Mouse (Mus musculus) limb, embryonic 13.5 days (tissue): Measurements from ENCODE around the gene Tnrc6c. TPM values are rescaled to one million over a fixed set of nuclear protein-coding genes. Genes with fewer than 3 reads are reported as not detected.
A peak's percentile ranks its signal among the peaks of the same experiment; 100 is the strongest.

ENCODE experiments used
- ATAC-seq: fragments of 200-750 bp; cut with Nextera tagmentation; 2 replicates; pipeline ENCODE4 v1.8.0; 2017; ENCODE audit warnings: low read depth, moderate number of reproducible peaks, moderate TSS enrichment; ENCODE audit not compliant: low FRiP score
- H3K27ac ChIP-seq: fragments of 300-500 bp; sonication (generic); 2 replicates; pipeline ENCODE4 v1.5.1; 2015; ENCODE audit warnings: inconsistent platforms, mild to moderate bottlenecking, moderate library complexity
- H3K27me3 ChIP-seq: fragments of 300-500 bp; sonication (generic); 2 replicates; pipeline ENCODE4 v1.6.1; 2015; ENCODE audit warnings: mild to moderate bottlenecking, inconsistent platforms
- H3K36me3 ChIP-seq: fragments of 300-500 bp; sonication (generic); 2 replicates; pipeline ENCODE4 v1.6.1; 2015; ENCODE audit warnings: inconsistent platforms, mild to moderate bottlenecking, moderate library complexity
- H3K4me1 ChIP-seq: fragments of 300-500 bp; sonication (generic); 2 replicates; pipeline ENCODE4 v1.6.1; 2015; ENCODE audit warnings: inconsistent platforms
- H3K4me2 ChIP-seq: fragments of 300-500 bp; sonication (generic); replicated peaks from 2 replicates; pipeline ENCODE4 v1.6.1; 2015; ENCODE audit warnings: inconsistent platforms, mild to moderate bottlenecking, moderate library complexity
- H3K4me3 ChIP-seq: fragments of 300-500 bp; sonication (generic); 2 replicates; pipeline ENCODE4 v1.5.1; 2015; ENCODE audit warnings: moderate library complexity, mild to moderate bottlenecking, inconsistent platforms
- H3K9ac ChIP-seq: fragments of 300-500 bp; sonication (generic); 2 replicates; pipeline ENCODE4 v1.6.1; 2015; ENCODE audit warnings: mild to moderate bottlenecking, inconsistent platforms
- H3K9me3 ChIP-seq: fragments of 300-500 bp; sonication (generic); 2 replicates; pipeline ENCODE4 v1.6.1; 2016; ENCODE audit warnings: inconsistent platforms
- WGBS: fragments of 180-500 bp; shearing (Covaris S2); methylation state at CpG from one replicate; pipeline ENCODE4 v1.1.7; 2015; 5-methylcytosine and 5-hydroxymethylcytosine counted together
- polyA plus RNA-seq: library from polyadenylated mRNA; unstranded; fragments of >200 nt; fragmentation: Nextera tagmentation; extraction: Ambion mirVana; gene quantifications from 2 replicates; pipeline ENCODE4 v1.2.1, GENCODE M21; 2015

Gene Tnrc6c
- polyA plus RNA-seq, 1 experiment from 2014 or later = 19.6 TPM

DNA sequence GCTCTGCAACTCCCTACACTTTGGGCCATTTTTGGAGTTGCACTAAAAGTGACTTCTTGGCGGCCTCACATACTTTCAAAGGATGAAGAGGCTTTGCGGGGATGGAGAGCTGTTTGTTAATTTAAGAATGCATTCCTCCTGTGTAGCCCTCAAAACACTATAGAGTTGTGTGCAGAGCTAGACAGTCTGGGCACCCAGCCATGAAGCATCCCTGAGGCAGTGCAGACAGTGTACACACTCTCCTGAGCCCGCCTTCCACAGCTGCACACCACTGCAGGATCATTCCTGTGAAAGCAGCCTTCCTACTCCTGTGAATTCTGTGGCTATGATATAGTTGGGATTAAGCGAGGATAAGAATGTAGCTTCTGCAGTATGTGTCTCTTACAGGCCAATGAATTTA, 4.9 kb downstream of the Tnrc6c start:
- WGBS = 58% methylated on average over 4 of the region's 4 CpGs
- no peak overlapping the region for H3K9ac ChIP-seq
- H3K4me2 ChIP-seq = no peak overlapping the region
- H3K4me3 ChIP-seq = no peak overlapping the region
- H3K27ac ChIP-seq = no peak overlapping the region
- peaks cover 31% of the 10 kb centered on the region for H3K4me1 ChIP-seq
- no peaks in the 10 kb centered on the region for H3K36me3 ChIP-seq
- H3K9me3 ChIP-seq = no peaks in the 10 kb centered on the region
- H3K27me3 ChIP-seq = no peaks in the 10 kb centered on the region
- no peak for ATAC-seq

GRCm38 (mm10) chr11:117663036-117663809, 9.1 kb downstream of the Tnrc6c start:
- Histone ChIP-seq H3K9me3 (no peaks in the 10 kb centered on the region), H3K4me1 (peaks cover 20% of the 10 kb centered on the region), H3K9ac (no peak overlapping the region), H3K27ac (no peak overlapping the region), H3K4me2 (no peak overlapping the region), H3K36me3 (no peaks in the 10 kb centered on the region), H3K27me3 (no peaks in the 10 kb centered on the region), H3K4me3 (no peak overlapping the region)
- ATAC-seq = no peak
- WGBS = 74% methylated on average over 4 of the region's 4 CpGs

GRCm38 (mm10) chr11:117663810-117664139, 9.7 kb downstream of the Tnrc6c start:
- Histone ChIP-seq H3K27me3 (no peaks in the 10 kb centered on the region), H3K4me3 (no peak overlapping the region), H3K36me3 (no peaks in the 10 kb centered on the region), H3K9ac (no peak overlapping the region), H3K4me2 (no peak overlapping the region), H3K27ac (no peak overlapping the region), H3K4me1 (peaks cover 20% of the 10 kb centered on the region), H3K9me3 (no peaks in the 10 kb centered on the region)
- no peak for ATAC-seq

GRCm38 (mm10) chr11:117665189-117665588, 11.1 kb downstream of the Tnrc6c start:
- H3K27ac ChIP-seq = no peak overlapping the region
- H3K9ac ChIP-seq = no peak overlapping the region
- no peak overlapping the region for H3K4me2 ChIP-seq
- no peaks in the 10 kb centered on the region for H3K36me3 ChIP-seq
- 76% methylated on average over 3 of the region's 3 CpGs for WGBS
- H3K9me3 ChIP-seq = no peaks in the 10 kb centered on the region
- no peak overlapping the region for H3K4me3 ChIP-seq
- peaks cover 16% of the 10 kb centered on the region for H3K4me1 ChIP-seq
- H3K27me3 ChIP-seq = no peaks in the 10 kb centered on the region
- ATAC-seq = no peak

- Histone ChIP-seq H3K4me1 (peaks cover 16% of the 10 kb centered on the region), H3K27me3 (no peaks in the 10 kb centered on the region), H3K9ac (no peak overlapping the region), H3K4me2 (no peak overlapping the region), H3K36me3 (no peaks in the 10 kb centered on the region), H3K27ac (no peak overlapping the region), H3K4me3 (no peak overlapping the region), H3K9me3 (no peaks in the 10 kb centered on the region)
- no peak for ATAC-seq
These were observed 12.5 kb downstream of the Tnrc6c start for GRCm38 (mm10) chr11:117666563-117666962.

- Histone ChIP-seq H3K36me3 (no peaks in the 10 kb centered on the region), H3K9ac (no peak overlapping the region), H3K27me3 (no peaks in the 10 kb centered on the region), H3K4me1 (peaks cover 20% of the 10 kb centered on the region), H3K9me3 (no peaks in the 10 kb centered on the region), H3K27ac (no peak overlapping the region), H3K4me3 (no peak overlapping the region), H3K4me2 (no peak overlapping the region)
- 89% methylated on average over 5 of the region's 5 CpGs for WGBS
- ATAC-seq = no peak
These were observed 13.1 kb downstream of the Tnrc6c start for GRCm38 (mm10) chr11:117667152-117667551.

GRCm38 (mm10) chr11:117667825-117668224, 13.7 kb downstream of the Tnrc6c start:
- ATAC-seq = no peak
- H3K27me3 ChIP-seq = no peaks in the 10 kb centered on the region
- no peak overlapping the region for H3K9ac ChIP-seq
- WGBS = 48% methylated on average over 5 of the region's 5 CpGs
- no peaks in the 10 kb centered on the region for H3K9me3 ChIP-seq
- H3K27ac ChIP-seq = no peak overlapping the region
- H3K4me1 ChIP-seq = peaks cover 20% of the 10 kb centered on the region
- no peak overlapping the region for H3K4me3 ChIP-seq
- H3K4me2 ChIP-seq = no peak overlapping the region
- no peaks in the 10 kb centered on the region; the same call in 1 of the 2 replicates for H3K36me3 ChIP-seq

DNA sequence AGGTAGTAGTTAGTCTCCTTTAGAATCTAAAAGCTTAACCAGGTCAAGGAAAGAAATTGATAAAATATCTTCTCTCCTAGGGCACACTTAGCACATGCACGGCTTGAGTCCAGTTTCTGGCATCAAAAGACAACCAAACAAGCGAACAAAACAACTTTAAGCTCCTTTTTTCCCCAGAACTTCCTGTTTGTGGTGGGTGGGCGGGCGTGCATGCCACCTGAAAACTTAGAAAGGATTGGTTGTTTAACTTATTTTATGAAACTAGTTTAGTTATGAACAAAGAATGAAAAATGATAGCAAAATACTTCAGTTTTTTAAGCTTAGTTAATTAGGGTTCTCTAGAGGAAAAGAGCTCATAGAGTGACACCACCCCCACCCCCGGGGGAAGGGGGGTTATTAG, 17.5 kb downstream of the Tnrc6c start:
- H3K27me3 ChIP-seq = no peaks in the 10 kb centered on the region
- H3K9me3 ChIP-seq = no peaks in the 10 kb centered on the region
- no peak overlapping the region for H3K4me2 ChIP-seq
- H3K4me3 ChIP-seq = no peak overlapping the region
- no peak overlapping the region for H3K9ac ChIP-seq
- H3K36me3 ChIP-seq = peaks cover 8% of the 10 kb centered on the region
- no peak for ATAC-seq
- H3K27ac ChIP-seq = no peak overlapping the region
- peaks cover 30% of the 10 kb centered on the region for H3K4me1 ChIP-seq
- WGBS = 72% methylated on average over 5 of the region's 5 CpGs

DNA sequence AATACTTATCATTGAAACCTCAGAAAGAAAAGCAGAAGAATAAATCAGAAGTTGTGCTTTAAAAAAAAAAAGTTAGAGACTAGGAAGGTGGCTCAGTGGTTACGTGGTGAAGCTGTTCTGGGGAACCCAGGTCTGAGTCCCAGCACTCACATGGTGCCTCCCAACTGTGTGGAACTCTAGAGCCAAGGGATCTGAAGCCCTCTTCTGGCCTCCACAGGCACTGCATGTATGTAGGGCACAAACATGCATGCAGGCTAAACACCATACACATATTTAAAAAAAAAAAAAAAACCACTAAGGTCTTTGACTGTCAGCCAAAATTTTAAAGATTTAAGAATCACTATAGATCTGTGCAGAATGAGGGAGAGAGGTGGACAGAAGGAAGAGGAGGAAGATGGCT, 20.4 kb downstream of the Tnrc6c start:
- ATAC-seq = no peak
- Histone ChIP-seq H3K4me3 (no peak overlapping the region), H3K27ac (no peak overlapping the region), H3K4me2 (no peak overlapping the region), H3K9me3 (no peaks in the 10 kb centered on the region), H3K9ac (no peak overlapping the region), H3K27me3 (no peaks in the 10 kb centered on the region), H3K36me3 (peaks cover 8% of the 10 kb centered on the region), H3K4me1 (peaks cover 26% of the 10 kb centered on the region; the same call in 1 of the 2 replicates)
- WGBS = 96% methylated on average over 1 of the region's 1 CpGs

GRCm38 (mm10) chr11:117676649-117677048, 22.6 kb downstream of the Tnrc6c start:
- WGBS = 41% methylated on average over 2 of the region's 2 CpGs
- Histone ChIP-seq H3K9ac (no peak overlapping the region), H3K27me3 (no peaks in the 10 kb centered on the region), H3K4me2 (no peak overlapping the region), H3K9me3 (no peaks in the 10 kb centered on the region), H3K36me3 (peaks cover 8% of the 10 kb centered on the region), H3K4me3 (no peak overlapping the region), H3K4me1 (peaks cover 31% of the 10 kb centered on the region; the same call in 1 of the 2 replicates), H3K27ac (peak overlapping the region; percentile 22; the same call in 1 of the 2 replicates)
- no peak for ATAC-seq

DNA sequence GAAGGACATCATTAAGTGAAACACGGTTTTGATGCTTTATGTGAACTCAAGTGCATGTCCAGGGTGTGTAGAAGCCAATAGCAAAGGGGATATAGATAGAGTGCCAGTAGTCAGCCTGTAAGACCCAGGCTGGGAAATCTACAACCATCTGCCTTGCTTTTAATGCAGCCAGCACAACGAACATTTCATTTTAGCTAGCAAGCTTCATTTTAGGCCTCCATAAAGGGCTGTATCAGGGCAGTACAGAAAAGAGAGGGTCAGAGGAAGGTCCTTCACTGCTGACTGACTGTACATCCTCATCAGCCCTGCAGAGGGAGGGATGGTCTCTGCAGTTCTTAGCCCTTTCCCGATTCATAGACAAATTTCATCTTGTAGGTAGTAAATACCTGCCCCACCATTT, 23.0 kb downstream of the Tnrc6c start:
- Histone ChIP-seq H3K27ac (no peak overlapping the region), H3K27me3 (no peaks in the 10 kb centered on the region), H3K36me3 (peaks cover 8% of the 10 kb centered on the region), H3K4me1 (peaks cover 28% of the 10 kb centered on the region; the same call in 1 of the 2 replicates), H3K9ac (no peak overlapping the region), H3K9me3 (no peaks in the 10 kb centered on the region), H3K4me2 (no peak overlapping the region), H3K4me3 (no peak overlapping the region)
- no peak for ATAC-seq
- 75% methylated on average over 3 of the region's 3 CpGs for WGBS

GRCm38 (mm10) chr11:117677594-117677993, 23.5 kb downstream of the Tnrc6c start:
- Histone ChIP-seq H3K4me2 (no peak overlapping the region), H3K27ac (no peak overlapping the region), H3K9me3 (no peaks in the 10 kb centered on the region), H3K27me3 (no peaks in the 10 kb centered on the region), H3K36me3 (peaks cover 8% of the 10 kb centered on the region), H3K4me1 (peaks cover 31% of the 10 kb centered on the region; the same call in 1 of the 2 replicates), H3K9ac (no peak overlapping the region), H3K4me3 (no peak overlapping the region)
- ATAC-seq = no peak
- WGBS = 82% methylated on average over 3 of the region's 3 CpGs

DNA sequence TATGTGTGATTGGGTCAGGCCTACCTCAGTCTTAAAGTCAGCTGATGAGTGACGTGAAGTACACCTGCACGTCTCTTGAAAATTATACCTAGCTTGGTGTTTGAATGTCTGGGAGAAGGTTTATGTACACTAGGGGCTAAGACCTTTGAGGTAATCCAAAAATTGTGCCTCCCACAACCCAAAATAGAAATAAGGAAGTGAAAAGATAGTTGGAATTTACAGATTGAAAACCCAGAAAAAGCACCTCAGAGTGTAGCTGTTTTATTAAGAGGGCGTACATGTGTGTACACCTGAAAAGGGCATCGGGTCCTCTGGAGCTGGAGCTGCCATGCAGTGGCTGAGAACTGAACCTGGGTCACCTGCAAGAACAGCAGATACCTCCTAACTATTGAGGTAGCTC, 24.1 kb downstream of the Tnrc6c start:
- Histone ChIP-seq H3K36me3 (peaks cover 8% of the 10 kb centered on the region), H3K9ac (no peak overlapping the region), H3K9me3 (no peaks in the 10 kb centered on the region), H3K4me2 (no peak overlapping the region), H3K4me3 (no peak overlapping the region), H3K27me3 (no peaks in the 10 kb centered on the region), H3K4me1 (peaks cover 31% of the 10 kb centered on the region; the same call in 1 of the 2 replicates), H3K27ac (no peak overlapping the region)
- ATAC-seq = no peak
- 86% methylated on average over 4 of the region's 4 CpGs for WGBS
